Mouse (Mus musculus) midbrain, embryonic 13.5 days (tissue): ENCODE data around the gene Eif4g3. TPM values are rescaled to one million over a fixed set of nuclear protein-coding genes. Genes with fewer than 3 reads are reported as not detected.

Experiments used
- ATAC-seq: fragments of 200-750 bp; cut with Nextera tagmentation; 2 replicates; pipeline ENCODE4 v1.8.0; 2017; ENCODE audit warnings: mild to moderate bottlenecking, moderate TSS enrichment, moderate library complexity
- H3K27ac ChIP-seq: fragments of 300-500 bp; sonication (generic); 2 replicates; pipeline ENCODE4 v1.5.1; 2015; ENCODE audit warnings: inconsistent platforms, mild to moderate bottlenecking, moderate library complexity
- H3K27me3 ChIP-seq: fragments of 300-500 bp; sonication (generic); 2 replicates; pipeline ENCODE4 v1.6.1; 2015; ENCODE audit warnings: mild to moderate bottlenecking, inconsistent platforms
- H3K36me3 ChIP-seq: fragments of 300-500 bp; sonication (generic); 2 replicates; pipeline ENCODE4 v1.6.1; 2015; ENCODE audit warnings: mild to moderate bottlenecking, inconsistent platforms
- H3K4me1 ChIP-seq: fragments of 300-500 bp; sonication (generic); replicated peaks from 2 replicates; pipeline ENCODE4 v1.6.1; 2015; ENCODE audit warnings: inconsistent platforms
- H3K4me2 ChIP-seq: fragments of 300-500 bp; sonication (generic); replicated peaks from 2 replicates; pipeline ENCODE4 v1.6.1; 2015; ENCODE audit warnings: moderate library complexity, mild to moderate bottlenecking, inconsistent platforms
- H3K4me3 ChIP-seq: fragments of 300-500 bp; sonication (generic); replicated peaks from 2 replicates; pipeline ENCODE4 v1.5.1; 2015; ENCODE audit warnings: mild to moderate bottlenecking, inconsistent platforms
- H3K9ac ChIP-seq: fragments of 300-500 bp; sonication (generic); replicated peaks from 2 replicates; pipeline ENCODE4 v1.6.1; 2015; ENCODE audit warnings: mild to moderate bottlenecking, inconsistent platforms
- H3K9me3 ChIP-seq: fragments of 300-500 bp; sonication (generic); 2 replicates; pipeline ENCODE4 v1.6.1; 2016; ENCODE audit warnings: mild to moderate bottlenecking, inconsistent platforms
- WGBS: fragments of 180-500 bp; shearing (Covaris S2); methylation state at CpG from one replicate; pipeline ENCODE4 v1.1.7; 2015; 5-methylcytosine and 5-hydroxymethylcytosine counted together
- polyA plus RNA-seq: library from polyadenylated mRNA; unstranded; fragments of >200 nt; fragmentation: Nextera tagmentation; extraction: Ambion mirVana; gene quantifications from 2 replicates; pipeline ENCODE4 v1.2.1, GENCODE M21; 2015

Gene Eif4g3
- polyA plus RNA-seq, 1 experiment from 2014 or later = 55.5 TPM

- Histone ChIP-seq H3K9ac (no peak overlapping the region), H3K9me3 (no peaks in the 10 kb centered on the region), H3K27ac (no peak overlapping the region), H3K36me3 (peaks cover 74% of the 10 kb centered on the region), H3K27me3 (no peaks in the 10 kb centered on the region), H3K4me3 (no peak overlapping the region), H3K4me1 (no peaks in the 10 kb centered on the region), H3K4me2 (no peak overlapping the region)
- 87% methylated on average over 7 of the region's 7 CpGs for WGBS
- 0 out of 2 replicates have a peak, but pooled peaks have one; percentile 37 for ATAC-seq
Observed at GRCm38 (mm10) chr4:138100456-138100855, 107.6 kb downstream of the Eif4g3 start.

GRCm38 (mm10) chr4:138101795-138102194 lies 109.0 kb downstream of the Eif4g3 start:
- Histone ChIP-seq H3K4me3 (no peak overlapping the region), H3K27ac (no peak overlapping the region), H3K4me1 (no peaks in the 10 kb centered on the region), H3K4me2 (no peak overlapping the region), H3K9me3 (no peaks in the 10 kb centered on the region), H3K9ac (no peak overlapping the region), H3K36me3 (peaks cover 82% of the 10 kb centered on the region), H3K27me3 (no peaks in the 10 kb centered on the region)
- WGBS = 87% methylated on average over 10 of the region's 10 CpGs
- ATAC-seq = no peak

- WGBS = 91% methylated on average over 3 of the region's 3 CpGs
- no peaks in the 10 kb centered on the region for H3K4me1 ChIP-seq
- H3K4me2 ChIP-seq = no peak overlapping the region
- H3K9ac ChIP-seq = no peak overlapping the region
- no peak overlapping the region for H3K4me3 ChIP-seq
- H3K9me3 ChIP-seq = no peaks in the 10 kb centered on the region
- H3K27ac ChIP-seq = no peak overlapping the region
- no peaks in the 10 kb centered on the region for H3K27me3 ChIP-seq
- peaks cover 81% of the 10 kb centered on the region for H3K36me3 ChIP-seq
- no peak for ATAC-seq
Observed at GRCm38 (mm10) chr4:138102413-138102812, 109.6 kb downstream of the Eif4g3 start.

GRCm38 (mm10) chr4:138104967-138105366 lies 112.1 kb downstream of the Eif4g3 start:
- Histone ChIP-seq H3K9ac (no peak overlapping the region), H3K27me3 (no peaks in the 10 kb centered on the region), H3K4me2 (no peak overlapping the region), H3K9me3 (no peaks in the 10 kb centered on the region), H3K4me3 (no peak overlapping the region), H3K4me1 (no peaks in the 10 kb centered on the region), H3K27ac (no peak overlapping the region), H3K36me3 (peaks cover 79% of the 10 kb centered on the region)
- ATAC-seq = no peak
- 92% methylated on average over 3 of the region's 3 CpGs for WGBS

GRCm38 (mm10) chr4:138107441-138108409 lies 114.9 kb downstream of the Eif4g3 start:
- ATAC-seq = peak; percentile 66; the same call in 1 of the 2 replicates
- H3K4me3 ChIP-seq = no peak overlapping the region
- no peak overlapping the region for H3K9ac ChIP-seq
- H3K36me3 ChIP-seq = peaks cover 69% of the 10 kb centered on the region
- no peak overlapping the region for H3K27ac ChIP-seq
- H3K27me3 ChIP-seq = no peaks in the 10 kb centered on the region
- no peak overlapping the region for H3K4me2 ChIP-seq
- WGBS = 90% methylated on average over 7 of the region's 7 CpGs
- H3K4me1 ChIP-seq = no peaks in the 10 kb centered on the region
- H3K9me3 ChIP-seq = no peaks in the 10 kb centered on the region

- Histone ChIP-seq H3K36me3 (peaks cover 65% of the 10 kb centered on the region), H3K27ac (no peak overlapping the region), H3K4me2 (no peak overlapping the region), H3K9me3 (no peaks in the 10 kb centered on the region), H3K9ac (no peak overlapping the region), H3K4me3 (no peak overlapping the region), H3K4me1 (no peaks in the 10 kb centered on the region), H3K27me3 (no peaks in the 10 kb centered on the region)
- no peak for ATAC-seq
- WGBS = 86% methylated on average over 2 of the region's 2 CpGs
Observed at GRCm38 (mm10) chr4:138108541-138108940, 115.7 kb downstream of the Eif4g3 start.

GRCm38 (mm10) chr4:138109332-138109731 lies 116.5 kb downstream of the Eif4g3 start:
- Histone ChIP-seq H3K9me3 (no peaks in the 10 kb centered on the region), H3K4me1 (no peaks in the 10 kb centered on the region), H3K4me2 (no peak overlapping the region), H3K4me3 (no peak overlapping the region), H3K27me3 (no peaks in the 10 kb centered on the region), H3K36me3 (peaks cover 63% of the 10 kb centered on the region), H3K9ac (no peak overlapping the region), H3K27ac (no peak overlapping the region)
- WGBS = 50% methylated on average over 3 of the region's 3 CpGs
- ATAC-seq = no peak

- H3K27ac ChIP-seq = no peak overlapping the region
- H3K4me1 ChIP-seq = no peaks in the 10 kb centered on the region
- WGBS = 83% methylated on average over 5 of the region's 5 CpGs
- H3K27me3 ChIP-seq = no peaks in the 10 kb centered on the region
- H3K9ac ChIP-seq = no peak overlapping the region
- H3K4me2 ChIP-seq = no peak overlapping the region
- no peak overlapping the region for H3K4me3 ChIP-seq
- no peaks in the 10 kb centered on the region for H3K9me3 ChIP-seq
- no peak for ATAC-seq
- peaks cover 51% of the 10 kb centered on the region for H3K36me3 ChIP-seq
Observed at GRCm38 (mm10) chr4:138111858-138112257, 119.0 kb downstream of the Eif4g3 start.

- peaks cover 27% of the 10 kb centered on the region for H3K36me3 ChIP-seq
- no peak overlapping the region for H3K9ac ChIP-seq
- 0 out of 2 replicates have a peak, but pooled peaks have one; percentile 48 for ATAC-seq
- no peak overlapping the region for H3K4me3 ChIP-seq
- H3K4me1 ChIP-seq = no peaks in the 10 kb centered on the region
- WGBS = 43% methylated on average over 10 of the region's 10 CpGs
- H3K9me3 ChIP-seq = no peaks in the 10 kb centered on the region
- no peak overlapping the region for H3K4me2 ChIP-seq
- H3K27ac ChIP-seq = no peak overlapping the region
- H3K27me3 ChIP-seq = no peaks in the 10 kb centered on the region
Observed at GRCm38 (mm10) chr4:138119740-138120139, 126.9 kb downstream of the Eif4g3 start.

- Histone ChIP-seq H3K4me1 (no peaks in the 10 kb centered on the region), H3K36me3 (peaks cover 40% of the 10 kb centered on the region), H3K4me2 (no peak overlapping the region), H3K9ac (no peak overlapping the region), H3K27me3 (no peaks in the 10 kb centered on the region), H3K9me3 (no peaks in the 10 kb centered on the region), H3K4me3 (no peak overlapping the region), H3K27ac (no peak overlapping the region)
- ATAC-seq = no peak
- WGBS = 87% methylated on average over 7 of the region's 7 CpGs
Observed at GRCm38 (mm10) chr4:138124046-138124445, 131.2 kb downstream of the Eif4g3 start.

GRCm38 (mm10) chr4:138127371-138127770 lies 134.5 kb downstream of the Eif4g3 start:
- Histone ChIP-seq H3K27me3 (no peaks in the 10 kb centered on the region), H3K9me3 (no peaks in the 10 kb centered on the region), H3K9ac (no peak overlapping the region), H3K4me1 (peaks cover 9% of the 10 kb centered on the region; the same call in 1 of the 2 replicates), H3K4me2 (no peak overlapping the region), H3K4me3 (no peak overlapping the region), H3K27ac (no peak overlapping the region), H3K36me3 (peaks cover 33% of the 10 kb centered on the region)
- ATAC-seq = no peak
- WGBS = 96% methylated on average over 5 of the region's 5 CpGs

- no peak for ATAC-seq
- Histone ChIP-seq H3K4me1 (peaks cover 9% of the 10 kb centered on the region; the same call in 1 of the 2 replicates), H3K4me3 (no peak overlapping the region), H3K9me3 (no peaks in the 10 kb centered on the region), H3K27me3 (no peaks in the 10 kb centered on the region), H3K27ac (no peak overlapping the region), H3K9ac (no peak overlapping the region), H3K4me2 (no peak overlapping the region), H3K36me3 (peaks cover 33% of the 10 kb centered on the region)
- WGBS = 86% methylated on average over 7 of the region's 7 CpGs
Observed at GRCm38 (mm10) chr4:138127781-138128180, 135.0 kb downstream of the Eif4g3 start.
